46 mouse cellular contexts compared by ENCODE assay signal in the genomic region with DNA sequence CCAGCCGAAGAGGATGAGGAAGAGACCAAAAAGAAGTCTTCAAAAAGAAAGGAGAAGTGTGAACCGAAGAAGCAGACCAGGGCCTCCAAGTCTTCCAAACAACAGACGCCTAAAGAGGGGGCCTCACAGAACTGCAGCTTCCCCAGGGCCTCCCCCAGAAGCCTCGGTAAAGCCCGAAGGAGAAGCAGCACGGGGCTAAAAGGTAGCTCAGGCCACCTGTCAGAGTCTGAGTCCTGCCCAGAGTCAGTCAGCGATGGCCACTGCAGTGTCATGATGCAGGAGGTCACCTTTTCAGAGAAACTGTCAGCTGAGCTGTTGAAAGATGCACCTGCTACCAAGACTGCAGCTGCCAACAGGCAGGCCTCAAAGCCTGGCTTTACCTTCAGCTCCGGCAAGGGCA. TPM values are rescaled to one million over a fixed set of nuclear protein-coding genes. Genes with fewer than 3 reads are reported as not detected.
"Had no signal": no experiment of that assay in that cellular context is flagged by ENCODE, and none has a peak within 500 bp of the region (broad histone marks: within the 10 kb centered on the region; RNA-seq: fewer than 3 reads in every experiment).

No protein-coding gene starts in this region.

- H3K9ac ChIP-seq: limb, embryonic 12.5 days; limb, embryonic 13.5 days; limb, embryonic 15.5 days; liver, embryonic 12.5 days; liver, embryonic 13.5 days; liver, embryonic 14.5 days; liver, embryonic 15.5 days; liver, postnatal 0 days; lung, embryonic 14.5 days; lung, embryonic 15.5 days; midbrain, embryonic 12.5 days; midbrain, embryonic 13.5 days; midbrain, embryonic 15.5 days had no signal

- H3K4me2 ChIP-seq: limb, embryonic 12.5 days; limb, embryonic 13.5 days; limb, embryonic 15.5 days; liver, embryonic 11.5 days; liver, embryonic 12.5 days; liver, embryonic 13.5 days; liver, embryonic 15.5 days; lung, embryonic 14.5 days; lung, embryonic 15.5 days; midbrain, embryonic 12.5 days; midbrain, embryonic 13.5 days; midbrain, embryonic 15.5 days had no signal

- H3K9me3 ChIP-seq: limb, embryonic 10.5 days; limb, embryonic 12.5 days; limb, embryonic 13.5 days; limb, embryonic 15.5 days; liver, embryonic 12.5 days; liver, embryonic 13.5 days; liver, embryonic 15.5 days; lung, embryonic 15.5 days; megakaryocyte, embryonic 14.5 days; midbrain, embryonic 10.5 days; midbrain, embryonic 12.5 days; midbrain, embryonic 13.5 days; midbrain, embryonic 15.5 days had no signal

- H3K4me3 ChIP-seq: left cerebral cortex, adult 2 months; limb, embryonic 10.5 days; limb, embryonic 12.5 days; limb, embryonic 13.5 days; limb, embryonic 15.5 days; liver, embryonic 12.5 days; liver, embryonic 13.5 days; liver, embryonic 15.5 days; lung, embryonic 15.5 days; megakaryocyte, embryonic 14.5 days; midbrain, embryonic 10.5 days; midbrain, embryonic 12.5 days; midbrain, embryonic 13.5 days; midbrain, embryonic 15.5 days; myocyte had no signal

- DNase-seq: left cerebral cortex, postnatal 4 days; liver; liver, embryonic 13.5 days; liver, postnatal 0 days; lung, adult 18-20 months; lung, adult 2 months; lung, embryonic 14.5 days; lung, postnatal 10 days; lung, postnatal 14 days; lung, postnatal 36 days; lung, postnatal 4 days; midbrain, embryonic 14.5 days had no signal

- H3K4me1 ChIP-seq: limb, embryonic 10.5 days; limb, embryonic 12.5 days; limb, embryonic 15.5 days; lung, embryonic 15.5 days; megakaryocyte, embryonic 14.5 days; midbrain, embryonic 10.5 days; midbrain, embryonic 12.5 days had no signal

- H3K27me3 ChIP-seq: limb, embryonic 12.5 days; limb, embryonic 13.5 days; limb, embryonic 15.5 days; liver, embryonic 12.5 days; liver, embryonic 13.5 days; liver, embryonic 15.5 days; lung, embryonic 15.5 days; megakaryocyte, embryonic 14.5 days; midbrain, embryonic 12.5 days; midbrain, embryonic 13.5 days; midbrain, embryonic 15.5 days had no signal

- H3K27ac ChIP-seq: left cerebral cortex, adult 2 months; limb, embryonic 10.5 days; limb, embryonic 12.5 days; limb, embryonic 13.5 days; limb, embryonic 15.5 days; liver, embryonic 13.5 days; liver, embryonic 14.5 days; liver, embryonic 15.5 days; lung, embryonic 15.5 days; macrophage; midbrain, embryonic 10.5 days; midbrain, embryonic 12.5 days; midbrain, embryonic 13.5 days; midbrain, embryonic 15.5 days had no signal

- ATAC-seq: liver, embryonic 12.5 days; liver, postnatal 0 days; lung, postnatal 0 days; midbrain, embryonic 13.5 days; midbrain, embryonic 15.5 days; midbrain, embryonic 16.5 days had no signal

RNA-seq across cellular contexts. Expression of gene Elobl, which starts 14.6 kb away (rescaled TPM):
- total RNA-seq: left cerebral cortex, adult 2 months; left cerebral cortex, adult 8-10 months; left cerebral cortex, postnatal 10 days; left cerebral cortex, postnatal 14 days; left cerebral cortex, postnatal 25 days; left cerebral cortex, postnatal 36 days; left cerebral cortex, postnatal 4 days; liver, adult 2 months; megakaryocyte progenitor cell, adult 5-6 weeks; megakaryocyte, adult 5-6 weeks; megakaryocyte-erythroid progenitor cell, adult 5-6 weeks; monocyte, adult 5-6 weeks had no signal
- polyA plus RNA-seq: limb, embryonic 10.5 days; limb, embryonic 11.5 days; limb, embryonic 12.5 days; limb, embryonic 13.5 days; limb, embryonic 14.5 days; limb, embryonic 15.5 days; liver, embryonic 11.5 days; liver, embryonic 12.5 days; liver, embryonic 13.5 days; liver, embryonic 14.5 days; liver, embryonic 15.5 days; liver, embryonic 16.5 days; liver, postnatal 0 days; lung, embryonic 14.5 days; lung, embryonic 15.5 days; lung, embryonic 16.5 days; lung, postnatal 0 days; macrophage; midbrain, embryonic 10.5 days; midbrain, embryonic 12.5 days; midbrain, embryonic 13.5 days; midbrain, embryonic 14.5 days; midbrain, embryonic 15.5 days; midbrain, embryonic 16.5 days; neural tube, embryonic 11.5 days had no signal
